23 mouse cellular contexts compared by ENCODE assay signal in the genomic region with DNA sequence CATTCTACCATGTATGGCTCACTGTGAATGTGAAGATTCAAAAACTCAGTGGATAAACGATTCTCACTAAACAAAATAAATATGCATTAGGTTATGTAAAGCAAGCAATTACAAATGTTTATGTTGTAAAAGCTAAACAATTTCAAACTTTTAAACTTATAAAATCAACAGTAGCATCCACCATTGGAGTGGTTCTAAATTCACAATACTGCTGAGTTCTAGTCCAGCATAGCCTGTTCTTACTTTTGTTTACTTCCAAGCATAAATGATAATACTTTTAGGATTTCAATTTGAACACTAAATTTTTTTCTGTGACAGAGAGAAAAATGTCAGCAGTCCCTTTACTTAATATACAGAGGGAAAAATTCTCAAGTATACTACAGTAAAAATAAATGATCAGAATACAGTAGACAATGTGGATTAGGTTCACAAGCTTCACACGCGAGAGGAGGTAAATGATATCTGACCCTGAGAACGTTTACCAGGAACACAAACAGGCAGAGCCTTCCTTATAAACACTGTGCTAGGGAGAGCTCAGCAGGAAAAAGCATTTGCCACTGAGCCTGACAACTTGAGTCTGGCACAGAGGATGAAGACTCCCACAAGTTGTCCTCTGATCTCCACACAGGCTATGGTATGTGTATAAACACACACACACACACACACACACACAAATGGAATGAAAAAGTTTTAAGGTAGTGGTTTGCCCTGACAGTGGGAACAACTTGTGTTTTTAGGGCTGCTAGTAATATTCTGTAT. TPM values are rescaled to one million over a fixed set of nuclear protein-coding genes. Genes with fewer than 3 reads are reported as not detected.
"Had no signal": no experiment of that assay in that cellular context is flagged by ENCODE, and none has a peak within 500 bp of the region (broad histone marks: within the 10 kb centered on the region; RNA-seq: fewer than 3 reads in every experiment).

No protein-coding gene starts in this region.

- DNase-seq: liver, embryonic 13.5 days; liver, postnatal 0 days; lung, postnatal 14 days; right cerebral cortex, postnatal 14 days; thymus, adult 18-20 months; thymus, postnatal 14 days; thymus, postnatal 36 days had no signal

- H3K9me3 ChIP-seq: liver, embryonic 13.5 days; liver, embryonic 15.5 days; lung, embryonic 15.5 days; midbrain, embryonic 13.5 days; midbrain, embryonic 15.5 days; neural tube, embryonic 12.5 days had no signal

- H3K4me1 ChIP-seq: liver, embryonic 13.5 days; liver, embryonic 15.5 days; lung, embryonic 15.5 days; megakaryocyte, embryonic 14.5 days; midbrain, embryonic 13.5 days; midbrain, embryonic 15.5 days; neural tube, embryonic 12.5 days had no signal

- H3K4me3 ChIP-seq: liver, embryonic 13.5 days; liver, embryonic 15.5 days; lung, embryonic 15.5 days; megakaryocyte, embryonic 14.5 days; midbrain, embryonic 13.5 days; midbrain, embryonic 15.5 days; neural tube, embryonic 12.5 days had no signal

- ATAC-seq: liver, postnatal 0 days; lung, postnatal 0 days; midbrain, embryonic 13.5 days; midbrain, embryonic 15.5 days had no signal

- H3K36me3 ChIP-seq: liver, embryonic 13.5 days; liver, embryonic 15.5 days; lung, embryonic 15.5 days; midbrain, embryonic 13.5 days; midbrain, embryonic 15.5 days; neural tube, embryonic 12.5 days had no signal

- H3K4me2 ChIP-seq: liver, embryonic 13.5 days; liver, embryonic 15.5 days; lung, embryonic 15.5 days; midbrain, embryonic 11.5 days; midbrain, embryonic 13.5 days; midbrain, embryonic 15.5 days; neural tube, embryonic 12.5 days had no signal

- H3K27ac ChIP-seq: liver, embryonic 13.5 days; liver, embryonic 15.5 days; lung, embryonic 15.5 days; macrophage; midbrain, embryonic 13.5 days; midbrain, embryonic 15.5 days; neural tube, embryonic 12.5 days had no signal

- H3K27me3 ChIP-seq: liver, embryonic 13.5 days; liver, embryonic 15.5 days; lung, embryonic 15.5 days; megakaryocyte, embryonic 14.5 days; midbrain, embryonic 13.5 days; midbrain, embryonic 15.5 days; neural tube, embryonic 12.5 days had no signal

- H3K9ac ChIP-seq: liver, embryonic 13.5 days; liver, embryonic 15.5 days; liver, postnatal 0 days; lung, embryonic 15.5 days; midbrain, embryonic 13.5 days; midbrain, embryonic 15.5 days; neural tube, embryonic 12.5 days had no signal

RNA-seq across cellular contexts. Expression of a gene that starts 37.2 kb away (rescaled TPM):
- total RNA-seq: megakaryocyte progenitor cell, adult 5-6 weeks; monocyte, adult 5-6 weeks; neutrophil, adult 5-6 weeks had no signal
- polyA plus RNA-seq: liver, embryonic 13.5 days; liver, embryonic 15.5 days; liver, postnatal 0 days; lung, embryonic 15.5 days; lung, postnatal 0 days; macrophage; midbrain, embryonic 11.5 days; midbrain, embryonic 15.5 days; midbrain, postnatal 0 days; neural tube, embryonic 12.5 days; neural tube, embryonic 14.5 days; spleen, adult 2 months; thymus, postnatal 0 days had no signal
